Mouse (Mus musculus) embryo, embryonic 10.5 days (tissue): ENCODE data around the gene Dop1a.

Experiments
- DNase-seq: peaks from one replicate; pipeline ENCODE4 v3.0.0-alpha.2; 2015; ENCODE audit warnings: low spot score

The Dop1a gene

GRCm38 (mm10) chr9:86507437-86507836 lies 40.5 kb downstream of the Dop1a start:
- DNase-seq = no peak

- no peak for DNase-seq
Measured at GRCm38 (mm10) chr9:86513733-86514132, 46.8 kb downstream of the Dop1a start.

- no peak for DNase-seq
Measured at GRCm38 (mm10) chr9:86514390-86514789, 47.4 kb downstream of the Dop1a start.

GRCm38 (mm10) chr9:86514798-86515197 lies 47.8 kb downstream of the Dop1a start:
- no peak for DNase-seq

GRCm38 (mm10) chr9:86522335-86522734 lies 55.4 kb downstream of the Dop1a start:
- DNase-seq = peak; percentile 5

- DNase-seq = no peak
Measured at GRCm38 (mm10) chr9:86525600-86525999, 58.6 kb downstream of the Dop1a start.

- DNase-seq = no peak
Measured at GRCm38 (mm10) chr9:86534071-86534470, 67.1 kb downstream of the Dop1a start.

- no peak for DNase-seq
Measured at GRCm38 (mm10) chr9:86543451-86543850, 76.5 kb downstream of the Dop1a start.

GRCm38 (mm10) chr9:86544559-86544958 lies 77.6 kb downstream of the Dop1a start:
- DNase-seq = no peak

GRCm38 (mm10) chr9:86549637-86550162 lies 82.7 kb downstream of the Dop1a start:
- no peak for DNase-seq

- no peak for DNase-seq
Measured at GRCm38 (mm10) chr9:86550717-86551116, 83.8 kb downstream of the Dop1a start.

GRCm38 (mm10) chr9:86553886-86554285 lies 86.9 kb downstream of the Dop1a start:
- no peak for DNase-seq

GRCm38 (mm10) chr9:86554641-86555040 lies 87.7 kb downstream of the Dop1a start:
- DNase-seq = no peak

GRCm38 (mm10) chr9:86560543-86560942 lies 93.6 kb downstream of the Dop1a start:
- no peak for DNase-seq

- DNase-seq = no peak
Measured at GRCm38 (mm10) chr9:86569314-86569910, 102.5 kb downstream of the Dop1a start.

GRCm38 (mm10) chr9:86570261-86570890 lies 103.4 kb downstream of the Dop1a start:
- no peak for DNase-seq

- no peak for DNase-seq
Measured at GRCm38 (mm10) chr9:86570946-86571345, 104.0 kb downstream of the Dop1a start.

- DNase-seq = peak; percentile 94
Measured at GRCm38 (mm10) chr9:86571540-86572135, 104.7 kb downstream of the Dop1a start, which contains the start of the genes Pgm3 and Rwdd2a. TSS of gene Pgm3 (minus strand) at chr9:86571842. TSS of gene Rwdd2a (plus strand) at chr9:86571991.

GRCm38 (mm10) chr9:86572196-86572595 lies 105.2 kb downstream of the Dop1a start:
- peak; percentile 15 for DNase-seq

- DNase-seq = peak; percentile 90
Measured at GRCm38 (mm10) chr9:86572636-86573291, 105.8 kb downstream of the Dop1a start.

- DNase-seq = no peak
Measured at GRCm38 (mm10) chr9:86573616-86574303, 106.8 kb downstream of the Dop1a start.

- no peak for DNase-seq
Measured at GRCm38 (mm10) chr9:86575178-86575577, 108.2 kb downstream of the Dop1a start.
